Mouse (Mus musculus) thymus, postnatal 25 days (tissue): ENCODE data around the gene Aldh1a1.
"Not testable (repeated sequence)": the region's sequence is repeated elsewhere in the genome, so short reads cannot be mapped to it uniquely, and the experiment has no call there.

Source experiments
- DNase-seq: peaks from one replicate; pipeline ENCODE4 v3.0.0; 2022

Gene Aldh1a1

GRCm38 (mm10) chr19:20492491-20492890 lies at the start of gene Aldh1a1:
Aldh1a1 (plus strand) TSS chr19:20492715.
- no peak for DNase-seq

DNA sequence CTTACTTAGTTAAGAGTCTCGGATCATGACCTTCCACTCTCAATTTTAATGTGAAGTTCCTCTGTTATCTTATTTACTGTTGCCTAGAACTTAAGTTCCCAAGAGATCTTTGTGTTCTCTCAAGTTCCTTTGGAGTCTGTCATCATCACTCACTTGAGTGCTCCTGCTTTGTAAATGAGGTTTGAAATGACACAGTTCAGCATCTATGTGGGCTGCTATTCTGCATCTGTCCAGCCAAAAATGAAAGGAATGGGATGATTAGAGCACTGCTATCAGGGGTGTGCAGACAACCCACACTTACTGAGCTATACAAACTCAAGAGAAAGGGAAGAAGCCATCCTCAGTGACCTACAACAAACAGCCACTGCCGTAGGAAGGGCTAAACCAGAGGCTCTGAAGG lies 44.7 kb upstream of the Aldh1a1 start:
- no peak for DNase-seq

- DNase-seq: no peak
Observed at GRCm38 (mm10) chr19:20449546-20449945, 43.0 kb upstream of the Aldh1a1 start.

GRCm38 (mm10) chr19:20451045-20451444 lies 41.5 kb upstream of the Aldh1a1 start:
- no peak for DNase-seq

DNA sequence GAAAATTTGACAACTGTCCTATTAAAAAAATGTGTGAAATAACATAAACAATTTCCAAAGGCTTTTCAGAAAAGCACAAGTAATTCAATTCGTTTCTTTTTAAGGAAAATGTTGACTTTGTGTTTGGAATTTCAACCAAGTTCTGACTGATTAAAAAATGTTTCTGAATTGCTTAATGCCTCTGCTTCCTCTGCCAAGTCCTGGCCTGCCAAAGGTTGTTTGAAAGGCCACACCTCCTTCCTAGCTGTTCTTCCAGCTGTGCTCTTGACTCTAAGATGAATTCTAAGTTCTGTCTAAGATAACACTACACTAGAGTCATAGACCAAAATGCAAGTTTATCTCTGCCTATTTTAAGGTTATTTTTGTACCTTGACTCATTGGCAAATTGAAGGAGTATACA lies 8.0 kb upstream of the Aldh1a1 start:
- DNase-seq: no peak

DNA sequence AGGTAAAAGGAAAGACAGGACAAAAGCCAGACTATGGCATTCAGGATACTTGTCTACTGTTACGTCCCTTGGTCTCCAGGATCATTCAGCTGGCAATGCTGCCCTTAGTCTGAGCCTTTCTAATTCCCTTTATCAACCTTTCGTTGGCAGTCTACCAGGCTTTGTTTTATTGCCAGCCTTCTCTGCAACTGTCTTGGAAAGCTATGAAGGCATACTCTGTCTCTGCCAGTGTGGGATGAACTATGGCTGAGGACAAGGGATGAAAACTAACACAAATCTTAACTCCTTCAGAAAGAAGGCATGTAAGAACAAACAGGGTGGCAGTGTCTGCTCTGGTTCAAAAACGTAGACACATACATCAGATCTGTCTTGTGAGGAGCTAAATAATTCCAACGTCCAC lies 565 bp upstream of the Aldh1a1 start:
- DNase-seq: no peak

DNA sequence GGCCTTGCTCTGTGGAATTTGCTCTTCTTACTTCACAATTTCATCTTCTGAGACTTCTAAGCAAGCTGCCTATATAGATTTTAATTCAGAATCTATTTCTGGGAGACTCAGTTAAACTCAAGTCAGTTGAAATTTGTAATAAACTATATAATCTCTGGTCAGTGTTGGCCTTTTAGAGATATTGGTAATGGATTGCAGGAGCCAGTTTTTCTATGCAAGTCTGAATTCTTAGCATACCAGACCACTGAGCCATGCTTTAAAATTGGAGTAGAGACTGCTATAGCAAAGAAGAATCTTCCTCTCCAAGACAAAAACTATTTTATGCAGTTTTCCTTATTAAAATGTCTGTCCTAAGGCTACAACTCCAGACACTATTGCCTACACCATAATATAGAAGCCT lies 4.0 kb downstream of the Aldh1a1 start:
- DNase-seq: no peak

- no peak for DNase-seq
Observed at GRCm38 (mm10) chr19:20505359-20505758, 12.8 kb downstream of the Aldh1a1 start.

GRCm38 (mm10) chr19:20506936-20507615 lies 14.6 kb downstream of the Aldh1a1 start:
- DNase-seq: no peak

GRCm38 (mm10) chr19:20508609-20509008 lies 16.1 kb downstream of the Aldh1a1 start:
- DNase-seq: no peak

DNA sequence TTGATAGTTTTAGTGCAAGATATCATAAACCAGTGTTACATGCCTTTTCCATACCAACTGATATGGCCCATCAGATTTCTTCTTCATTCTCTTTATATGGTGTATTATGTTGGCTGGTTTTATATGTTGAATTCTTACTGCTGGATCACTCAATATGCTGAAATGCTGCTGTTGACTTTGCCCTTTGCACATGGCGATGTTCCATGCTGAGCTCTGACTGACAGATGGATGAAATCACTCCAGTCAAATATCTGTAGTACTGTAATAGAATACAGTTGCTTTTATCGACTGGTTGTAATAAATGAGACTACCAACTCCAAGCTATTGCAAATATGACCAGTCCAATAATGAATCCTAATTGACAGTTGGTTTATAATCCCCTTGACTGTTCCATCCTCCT lies 19.5 kb downstream of the Aldh1a1 start:
- DNase-seq: no peak

GRCm38 (mm10) chr19:20513181-20513580 lies 20.7 kb downstream of the Aldh1a1 start:
- DNase-seq: no peak

GRCm38 (mm10) chr19:20513688-20514361 lies 21.3 kb downstream of the Aldh1a1 start:
- no peak for DNase-seq

DNA sequence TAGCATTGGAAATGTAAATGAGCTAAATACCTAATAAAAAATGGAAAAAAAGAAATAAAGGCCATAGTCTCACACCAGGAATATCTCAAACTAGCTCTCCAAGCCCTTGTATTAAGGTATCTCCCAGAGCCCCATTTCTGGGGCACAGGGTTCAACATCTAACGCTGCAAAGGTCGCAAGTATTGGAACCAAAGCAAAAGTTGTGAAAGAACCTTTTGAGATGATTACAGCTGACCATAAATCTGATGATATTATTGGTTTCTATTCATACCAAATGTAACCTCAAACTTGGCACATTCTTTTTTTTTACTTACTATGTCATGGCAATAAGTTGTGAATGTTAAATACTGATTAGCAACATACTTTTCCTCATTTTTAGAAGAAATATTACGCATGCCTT lies 24.0 kb downstream of the Aldh1a1 start:
- no peak for DNase-seq

DNA sequence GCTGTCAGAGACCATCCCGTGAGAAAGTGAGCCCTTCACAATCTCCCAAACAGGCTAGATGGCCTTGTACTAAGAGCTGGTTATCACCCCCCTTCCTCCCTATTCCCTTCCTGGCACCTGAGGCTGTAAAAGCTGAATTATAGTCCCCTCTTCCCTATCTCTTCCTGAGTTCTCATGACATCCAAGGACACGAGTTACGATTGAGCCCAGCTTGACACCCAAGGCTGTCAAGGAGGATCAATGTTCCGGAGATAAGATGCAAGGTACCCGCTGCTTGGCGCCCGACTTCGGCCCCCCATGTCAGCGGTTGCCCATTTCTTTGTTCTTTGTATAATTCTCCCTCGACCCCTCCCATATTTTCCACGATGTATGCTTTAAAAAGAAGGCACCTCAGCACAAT lies 36.6 kb downstream of the Aldh1a1 start:
- not testable (repeated sequence) for DNase-seq

DNA sequence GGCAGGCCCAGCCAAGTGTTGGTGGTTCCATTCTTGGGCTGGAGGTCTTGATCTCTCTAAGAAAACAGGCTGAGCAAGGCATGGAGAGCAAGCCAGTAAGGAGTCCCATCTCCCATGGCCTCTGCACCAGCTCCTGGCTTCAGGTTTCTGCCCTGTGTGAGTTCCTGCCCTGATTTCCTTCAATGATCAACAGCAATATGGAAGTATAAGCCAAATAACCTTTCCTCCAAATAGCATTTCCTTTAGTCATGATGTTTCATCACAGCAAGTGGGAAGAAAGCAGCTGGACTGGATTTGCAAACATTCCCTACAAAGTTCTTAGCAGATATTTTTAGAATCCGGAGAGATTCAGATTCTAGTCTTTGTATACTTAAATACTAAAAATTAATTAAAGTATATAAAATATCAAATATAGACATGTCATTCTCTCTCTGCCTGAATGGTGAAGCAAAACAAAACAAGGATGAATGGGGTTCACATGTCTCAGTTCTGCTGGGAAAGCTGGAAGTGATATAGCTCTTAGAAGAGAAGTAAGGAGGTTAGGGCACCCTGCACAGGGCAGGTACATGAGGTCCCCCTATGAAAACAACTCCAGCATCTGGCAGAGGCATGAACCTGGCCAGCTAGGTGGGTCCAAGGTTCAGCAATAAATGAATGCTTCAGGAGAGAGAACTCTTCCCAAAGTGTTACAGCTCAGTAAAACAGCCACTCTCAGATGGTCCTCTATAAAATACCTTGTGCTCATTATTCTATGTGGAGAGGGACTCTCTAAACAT lies 37.6 kb downstream of the Aldh1a1 start:
- no peak for DNase-seq

GRCm38 (mm10) chr19:20536538-20536937 lies 44.0 kb downstream of the Aldh1a1 start:
- DNase-seq: no peak

DNA sequence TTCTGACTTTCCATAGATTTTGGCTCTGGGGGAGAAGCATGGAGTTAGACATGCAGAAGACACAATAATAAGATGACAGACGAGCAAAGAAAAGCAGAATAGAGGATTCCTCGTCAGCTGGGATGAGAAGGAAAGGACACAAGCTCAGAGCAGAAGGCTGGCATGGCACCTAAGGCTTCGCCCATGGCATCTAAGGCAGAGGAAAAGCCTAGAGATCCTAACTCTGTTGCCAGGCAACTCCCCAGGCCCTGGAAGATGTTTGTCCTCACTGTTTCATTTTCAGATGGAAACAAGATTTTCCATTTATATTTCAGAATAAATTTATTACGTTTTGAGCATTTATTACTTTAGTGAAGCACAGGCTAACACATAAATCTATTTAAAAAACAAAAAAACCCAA lies 48.5 kb downstream of the Aldh1a1 start:
- no peak for DNase-seq

GRCm38 (mm10) chr19:20541924-20542323 lies 49.4 kb downstream of the Aldh1a1 start:
- DNase-seq: no peak

- DNase-seq: no peak
Observed at GRCm38 (mm10) chr19:20543816-20544215, 51.3 kb downstream of the Aldh1a1 start.

DNA sequence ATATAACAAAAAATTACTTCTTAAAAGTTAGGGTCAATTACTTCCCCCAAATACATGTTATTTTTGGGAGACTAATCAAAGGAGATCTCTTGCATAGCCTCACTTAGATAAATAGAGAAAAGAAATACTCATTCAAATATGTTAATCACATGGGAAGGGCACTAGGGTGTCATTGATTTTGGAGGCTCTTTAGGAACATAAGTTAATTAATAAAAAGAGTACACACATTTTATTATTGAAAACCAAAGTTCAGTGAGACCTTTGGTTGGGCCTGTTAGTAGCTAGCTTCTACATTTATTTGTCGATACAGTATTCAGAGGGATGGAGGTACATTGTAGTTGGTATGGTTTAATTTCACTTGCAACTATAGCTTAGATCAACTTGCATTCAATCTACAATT lies 52.4 kb downstream of the Aldh1a1 start:
- no peak for DNase-seq

GRCm38 (mm10) chr19:20547025-20547424 lies 54.5 kb downstream of the Aldh1a1 start:
- no peak for DNase-seq

GRCm38 (mm10) chr19:20549409-20549808 lies 56.9 kb downstream of the Aldh1a1 start:
- DNase-seq: no peak

DNA sequence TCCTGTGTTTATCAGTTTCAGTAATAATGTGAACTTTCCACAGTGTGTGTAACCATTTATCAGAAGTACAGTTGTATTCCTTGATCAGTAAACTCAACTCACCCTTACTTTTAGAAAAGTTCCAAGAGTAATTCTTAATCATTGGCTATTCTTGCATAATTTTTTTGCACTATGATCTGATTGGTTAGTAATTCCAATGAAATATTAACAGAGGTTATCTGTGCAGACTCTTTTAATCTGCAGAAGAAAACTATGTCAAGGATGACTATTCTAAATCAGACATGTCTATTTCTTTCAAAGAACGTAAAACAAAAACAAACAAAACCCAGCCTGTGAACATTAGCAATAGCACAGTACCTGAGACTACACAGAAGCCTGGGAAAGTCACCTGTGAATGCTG lies 62.9 kb downstream of the Aldh1a1 start:
- DNase-seq: no peak
